Mouse (Mus musculus) midbrain, embryonic 15.5 days (tissue): Measurements from ENCODE around the gene Gcn1l1. TPM values are rescaled to one million over a fixed set of nuclear protein-coding genes. Genes with fewer than 3 reads are reported as not detected.
A peak's percentile ranks its signal among the peaks of the same experiment; 100 is the strongest.

Experiments used
- ATAC-seq: fragments of 200-750 bp; cut with Nextera tagmentation; replicated peaks from 2 replicates; pipeline ENCODE4 v1.8.0; 2017; ENCODE audit warnings: moderate TSS enrichment
- H3K27ac ChIP-seq: fragments of 300-500 bp; sonication (generic); 2 replicates; pipeline ENCODE4 v1.5.1; 2015; ENCODE audit warnings: mild to moderate bottlenecking, inconsistent platforms
- H3K27me3 ChIP-seq: fragments of 300-500 bp; sonication (generic); replicated peaks from 2 replicates; pipeline ENCODE4 v1.6.1; 2015; ENCODE audit warnings: inconsistent platforms
- H3K36me3 ChIP-seq: fragments of 300-500 bp; sonication (generic); replicated peaks from 2 replicates; pipeline ENCODE4 v1.6.1; 2015; ENCODE audit warnings: inconsistent platforms
- H3K4me1 ChIP-seq: fragments of 300-500 bp; sonication (generic); 2 replicates; pipeline ENCODE4 v1.6.1; 2015; ENCODE audit warnings: inconsistent platforms
- H3K4me2 ChIP-seq: fragments of 300-500 bp; sonication (generic); 2 replicates; pipeline ENCODE4 v1.6.1; 2015; ENCODE audit warnings: inconsistent platforms, mild to moderate bottlenecking, moderate library complexity
- H3K4me3 ChIP-seq: fragments of 300-500 bp; sonication (generic); 2 replicates; pipeline ENCODE4 v1.5.1; 2015; ENCODE audit warnings: mild to moderate bottlenecking, inconsistent platforms
- H3K9ac ChIP-seq: fragments of 300-500 bp; sonication (generic); 2 replicates; pipeline ENCODE4 v1.6.1; 2015; ENCODE audit warnings: mild to moderate bottlenecking, inconsistent platforms
- H3K9me3 ChIP-seq: fragments of 300-500 bp; sonication (generic); 2 replicates; pipeline ENCODE4 v1.6.1; 2016; ENCODE audit warnings: inconsistent platforms
- WGBS: fragments of 180-500 bp; shearing (Covaris S2); methylation state at CpG from one replicate; pipeline ENCODE4 v1.1.7; 2015; ENCODE audit warnings: mixed read lengths; 5-methylcytosine and 5-hydroxymethylcytosine counted together
- polyA plus RNA-seq: library from polyadenylated mRNA; unstranded; fragments of >200 nt; fragmentation: Nextera tagmentation; extraction: Ambion mirVana; gene quantifications from 2 replicates; pipeline ENCODE4 v1.2.1, GENCODE M21; 2015

Gene Gcn1l1
- polyA plus RNA-seq, 1 experiment from 2014 or later = 53.4 TPM

- 1% methylated on average over 12 of the region's 12 CpGs for WGBS
- Histone ChIP-seq H3K36me3 (no peaks in the 10 kb centered on the region), H3K27me3 (no peaks in the 10 kb centered on the region), H3K9ac (no peak overlapping the region), H3K4me3 (no peak overlapping the region), H3K27ac (no peak overlapping the region), H3K4me2 (no peak overlapping the region), H3K9me3 (no peaks in the 10 kb centered on the region), H3K4me1 (peaks cover 24% of the 10 kb centered on the region)
- peak; percentile 87 for ATAC-seq
These were observed 26.4 kb upstream of the Gcn1l1 start for GRCm38 (mm10) chr5:115538693-115539043.

GRCm38 (mm10) chr5:115542635-115543384 is 22.2 kb upstream of the Gcn1l1 start:
- H3K27me3 ChIP-seq = no peaks in the 10 kb centered on the region
- no peak overlapping the region for H3K4me2 ChIP-seq
- no peaks in the 10 kb centered on the region for H3K9me3 ChIP-seq
- H3K9ac ChIP-seq = no peak overlapping the region
- H3K4me3 ChIP-seq = no peak overlapping the region
- H3K36me3 ChIP-seq = no peaks in the 10 kb centered on the region; the same call in 1 of the 2 replicates
- H3K27ac ChIP-seq = no peak overlapping the region
- WGBS = 76% methylated on average over 19 of the region's 19 CpGs
- H3K4me1 ChIP-seq = peaks cover 25% of the 10 kb centered on the region
- ATAC-seq = no peak

GRCm38 (mm10) chr5:115543509-115544253 is 21.4 kb upstream of the Gcn1l1 start:
- Histone ChIP-seq H3K4me3 (no peak overlapping the region), H3K9ac (no peak overlapping the region), H3K9me3 (no peaks in the 10 kb centered on the region), H3K4me2 (no peak overlapping the region), H3K27me3 (no peaks in the 10 kb centered on the region), H3K36me3 (no peaks in the 10 kb centered on the region; the same call in 1 of the 2 replicates), H3K4me1 (peaks cover 20% of the 10 kb centered on the region), H3K27ac (no peak overlapping the region)
- peak; percentile 53 for ATAC-seq
- 69% methylated on average over 17 of the region's 17 CpGs for WGBS

GRCm38 (mm10) chr5:115544655-115545185 is 20.3 kb upstream of the Gcn1l1 start:
- H3K27ac ChIP-seq = no peak overlapping the region
- no peak overlapping the region for H3K4me3 ChIP-seq
- H3K4me1 ChIP-seq = peaks cover 20% of the 10 kb centered on the region
- H3K36me3 ChIP-seq = no peaks in the 10 kb centered on the region; the same call in 1 of the 2 replicates
- H3K9me3 ChIP-seq = no peaks in the 10 kb centered on the region
- ATAC-seq = no peak
- H3K4me2 ChIP-seq = no peak overlapping the region
- 49% methylated on average over 18 of the region's 18 CpGs for WGBS
- H3K27me3 ChIP-seq = no peaks in the 10 kb centered on the region
- no peak overlapping the region for H3K9ac ChIP-seq

- no peak overlapping the region for H3K4me2 ChIP-seq
- H3K27ac ChIP-seq = no peak overlapping the region
- H3K36me3 ChIP-seq = no peaks in the 10 kb centered on the region; the same call in 1 of the 2 replicates
- H3K27me3 ChIP-seq = no peaks in the 10 kb centered on the region
- 83% methylated on average over 14 of the region's 14 CpGs for WGBS
- H3K9me3 ChIP-seq = no peaks in the 10 kb centered on the region
- H3K9ac ChIP-seq = no peak overlapping the region
- no peak overlapping the region for H3K4me3 ChIP-seq
- H3K4me1 ChIP-seq = peaks cover 20% of the 10 kb centered on the region
- no peak for ATAC-seq
These were observed 19.4 kb upstream of the Gcn1l1 start for GRCm38 (mm10) chr5:115545636-115546035.

- Histone ChIP-seq H3K36me3 (no peaks in the 10 kb centered on the region; the same call in 1 of the 2 replicates), H3K4me2 (no peak overlapping the region), H3K27me3 (no peaks in the 10 kb centered on the region), H3K4me3 (no peak overlapping the region), H3K9me3 (no peaks in the 10 kb centered on the region), H3K9ac (no peak overlapping the region), H3K4me1 (peaks cover 20% of the 10 kb centered on the region), H3K27ac (no peak overlapping the region)
- ATAC-seq = no peak
- WGBS = 68% methylated on average over 11 of the region's 11 CpGs
These were observed 18.5 kb upstream of the Gcn1l1 start for GRCm38 (mm10) chr5:115546536-115546935.

GRCm38 (mm10) chr5:115547014-115547413 is 18.0 kb upstream of the Gcn1l1 start:
- no peak for ATAC-seq
- no peak overlapping the region for H3K4me2 ChIP-seq
- H3K9me3 ChIP-seq = no peaks in the 10 kb centered on the region
- no peak overlapping the region for H3K27ac ChIP-seq
- H3K27me3 ChIP-seq = no peaks in the 10 kb centered on the region
- no peak overlapping the region for H3K9ac ChIP-seq
- peaks cover 20% of the 10 kb centered on the region for H3K4me1 ChIP-seq
- no peaks in the 10 kb centered on the region; the same call in 1 of the 2 replicates for H3K36me3 ChIP-seq
- 33% methylated on average over 6 of the region's 6 CpGs for WGBS
- H3K4me3 ChIP-seq = no peak overlapping the region

- Histone ChIP-seq H3K4me2 (no peak overlapping the region), H3K4me3 (no peak overlapping the region), H3K36me3 (peaks cover 3% of the 10 kb centered on the region; the same call in 1 of the 2 replicates), H3K9ac (no peak overlapping the region), H3K9me3 (no peaks in the 10 kb centered on the region), H3K27me3 (no peaks in the 10 kb centered on the region), H3K4me1 (peaks cover 20% of the 10 kb centered on the region), H3K27ac (no peak overlapping the region)
- no peak for ATAC-seq
- 87% methylated on average over 7 of the region's 7 CpGs for WGBS
These were observed 17.6 kb upstream of the Gcn1l1 start for GRCm38 (mm10) chr5:115547421-115547820.

GRCm38 (mm10) chr5:115548501-115549285 is 16.4 kb upstream of the Gcn1l1 start:
- 93% methylated on average over 18 of the region's 18 CpGs for WGBS
- no peaks in the 10 kb centered on the region for H3K9me3 ChIP-seq
- H3K4me3 ChIP-seq = no peak overlapping the region
- no peak overlapping the region for H3K4me2 ChIP-seq
- peaks cover 3% of the 10 kb centered on the region; the same call in 1 of the 2 replicates for H3K36me3 ChIP-seq
- peaks cover 10% of the 10 kb centered on the region for H3K4me1 ChIP-seq
- no peak for ATAC-seq
- no peak overlapping the region for H3K9ac ChIP-seq
- H3K27ac ChIP-seq = no peak overlapping the region
- no peaks in the 10 kb centered on the region for H3K27me3 ChIP-seq

- WGBS = 88% methylated on average over 11 of the region's 11 CpGs
- Histone ChIP-seq H3K27me3 (no peaks in the 10 kb centered on the region), H3K9ac (no peak overlapping the region), H3K4me2 (no peak overlapping the region), H3K9me3 (no peaks in the 10 kb centered on the region), H3K36me3 (peaks cover 3% of the 10 kb centered on the region; the same call in 1 of the 2 replicates), H3K4me1 (no peaks in the 10 kb centered on the region), H3K27ac (no peak overlapping the region), H3K4me3 (no peak overlapping the region)
- no peak for ATAC-seq
These were observed 14.5 kb upstream of the Gcn1l1 start for GRCm38 (mm10) chr5:115550482-115551005.

GRCm38 (mm10) chr5:115551386-115551785 is 13.7 kb upstream of the Gcn1l1 start:
- Histone ChIP-seq H3K9me3 (no peaks in the 10 kb centered on the region), H3K4me1 (no peaks in the 10 kb centered on the region), H3K27ac (no peak overlapping the region), H3K36me3 (peaks cover 3% of the 10 kb centered on the region; the same call in 1 of the 2 replicates), H3K27me3 (no peaks in the 10 kb centered on the region), H3K4me3 (no peak overlapping the region), H3K4me2 (no peak overlapping the region), H3K9ac (no peak overlapping the region)
- no peak for ATAC-seq
- 73% methylated on average over 12 of the region's 12 CpGs for WGBS
